Mouse (Mus musculus) heart, adult 2 months (tissue): Measurements from ENCODE around the gene Cox10.

Source experiments
- CTCF ChIP-seq: fragments of 200-600 bp; IDR thresholded peaks from 2 replicates; pipeline ENCODE4 v1.8.1; 2022; ENCODE audit warnings: antibody characterized with exemption, mild to moderate bottlenecking, moderate library complexity
- POLR2A ChIP-seq: fragments of 200-500 bp; IDR thresholded peaks from 2 replicates; pipeline ENCODE4 v1.6.1; 2011; ENCODE audit warnings: mild to moderate bottlenecking, low read depth, low read length, control low read depth; ENCODE audit not compliant: insufficient read depth

DNA sequence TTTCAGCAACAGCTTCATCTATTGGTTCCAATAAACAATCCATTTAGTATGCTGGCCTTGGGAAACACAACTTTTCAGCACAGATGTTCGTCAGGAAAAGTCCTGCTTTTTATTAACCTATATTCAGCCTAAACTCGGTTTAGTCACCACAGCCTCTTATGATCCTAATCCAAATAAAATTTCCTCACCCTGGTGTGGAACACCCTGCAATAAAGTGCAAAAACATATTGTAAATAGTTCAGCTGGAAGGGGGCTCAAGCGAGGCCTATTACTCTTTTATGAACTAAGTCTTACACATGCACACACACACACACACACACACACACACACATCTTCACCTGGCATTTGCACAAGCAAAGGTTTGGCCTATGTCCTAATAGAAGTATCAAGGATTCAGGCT is 16.1 kb downstream of the Cox10 start:
- TF ChIP-seq POLR2A (no peak), CTCF (no peak)
